Mouse (Mus musculus): ENCODE results near the gene Rrp12. TPM values are rescaled to one million over a fixed set of nuclear protein-coding genes. Genes with fewer than 3 reads are reported as not detected.
A peak's percentile ranks its signal among the peaks of the same experiment; 100 is the strongest.
"Not testable (repeated sequence)": the region's sequence is repeated elsewhere in the genome, so short reads cannot be mapped to it uniquely, and the experiment has no call there.

Gene Rrp12
- total RNA-seq, 2 experiments from 2014 or later: 2.1 TPM; not detected in 1

- ATAC-seq (replicated peaks; ENCODE audit: low FRiP score, poor library complexity, severe bottlenecking): no peak
These were observed 45.0 kb downstream of the Rrp12 start for GRCm38 (mm10) chr19:41850719-41851543.

DNA sequence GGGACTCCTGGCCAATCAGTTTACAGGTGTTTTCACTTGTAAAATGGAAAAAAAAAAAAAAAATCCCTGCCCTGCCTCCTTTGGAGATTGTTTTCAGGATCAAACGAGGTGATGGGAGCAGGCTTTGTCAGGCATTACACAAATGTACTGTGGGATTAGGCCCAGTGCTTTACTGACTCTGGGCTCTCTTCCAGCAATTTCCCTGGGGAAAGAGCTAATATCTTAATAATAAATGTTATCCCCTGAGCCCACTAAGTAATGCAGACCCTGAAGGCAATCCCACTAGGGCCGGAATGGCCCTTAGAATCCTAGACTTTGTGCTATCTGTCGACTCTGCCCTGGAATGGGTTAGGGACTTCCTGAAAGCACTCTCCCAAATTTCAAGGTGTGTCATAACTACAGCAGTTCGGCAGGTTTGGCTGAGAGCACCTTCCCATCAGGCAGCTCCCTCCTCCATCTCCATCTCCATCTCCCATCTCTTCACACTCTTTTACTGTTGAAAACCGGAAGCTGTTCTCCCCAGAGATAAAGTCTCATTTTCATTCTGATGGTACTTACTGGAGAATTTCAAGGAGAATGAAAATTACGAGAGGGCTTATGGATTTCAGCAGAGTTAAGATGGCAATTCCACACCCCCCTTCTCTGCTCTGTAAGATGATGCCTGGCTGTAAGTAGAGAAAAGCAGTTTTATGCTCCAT is 45.8 kb downstream of the Rrp12 start:
- ATAC-seq (replicated peaks; ENCODE audit: low FRiP score, poor library complexity, severe bottlenecking): no peak

- peak; percentile 96 for ATAC-seq (replicated peaks; ENCODE audit: low FRiP score, poor library complexity, severe bottlenecking)
These were observed 47.8 kb downstream of the Rrp12 start, which contains the start of gene Frat2 for GRCm38 (mm10) chr19:41847992-41848851. Gene Frat2, minus strand, starts transcription at chr19:41848132.

DNA sequence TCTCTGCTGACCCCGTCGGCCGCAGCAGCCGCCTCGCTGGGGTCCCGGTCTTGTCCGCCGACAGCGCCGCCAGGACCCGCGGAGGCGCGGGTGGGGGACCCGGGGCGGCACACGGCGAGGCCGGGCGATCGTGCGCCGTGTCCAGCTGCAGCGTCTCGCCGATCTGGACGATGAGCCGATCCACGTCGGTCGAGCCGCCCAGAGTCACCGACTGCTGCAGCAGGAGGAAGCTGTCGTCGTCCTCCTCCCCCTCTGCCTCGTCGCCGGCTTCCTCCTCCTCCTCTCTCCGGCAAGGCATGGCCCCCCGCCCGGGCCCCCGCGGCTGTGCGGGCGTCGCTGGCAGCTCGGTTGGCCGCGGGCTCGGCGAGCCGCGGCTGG is 48.4 kb downstream of the Rrp12 start:
- ATAC-seq (replicated peaks; ENCODE audit: low FRiP score, poor library complexity, severe bottlenecking): not testable (repeated sequence)

DNA sequence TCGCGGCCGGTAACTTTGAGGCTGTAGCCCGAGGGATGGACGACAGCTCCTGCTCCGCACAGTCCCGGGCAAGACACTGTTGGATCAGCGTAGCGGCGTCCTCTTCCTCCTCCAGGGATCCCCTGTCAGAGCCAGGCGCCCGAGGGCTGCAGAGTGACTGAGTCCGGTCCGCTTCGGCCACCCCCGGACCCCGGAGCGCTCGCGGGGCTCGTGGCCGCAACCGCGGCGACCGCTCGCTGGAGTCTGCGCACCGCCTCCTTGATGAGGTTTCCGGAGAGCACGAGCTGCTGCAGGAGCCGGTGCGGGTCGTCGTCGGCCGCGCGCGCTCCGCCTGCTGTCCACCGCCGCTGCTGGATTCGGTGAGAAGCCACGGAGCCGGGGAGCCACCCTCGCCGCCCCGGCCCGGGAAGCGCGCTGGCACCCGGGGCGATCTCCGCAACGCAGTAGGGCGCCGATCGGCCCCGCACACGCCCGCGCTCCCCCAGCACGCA is 48.8 kb downstream of the Rrp12 start:
- ATAC-seq (replicated peaks; ENCODE audit: low FRiP score, poor library complexity, severe bottlenecking): peak; percentile 16; the same call in 1 of the 2 replicates

GRCm38 (mm10) chr19:41846366-41847090 is 49.4 kb downstream of the Rrp12 start:
- ATAC-seq (replicated peaks; ENCODE audit: low FRiP score, poor library complexity, severe bottlenecking): no peak

GRCm38 (mm10) chr19:41844345-41844744 is 51.6 kb downstream of the Rrp12 start:
- ATAC-seq (replicated peaks; ENCODE audit: low FRiP score, poor library complexity, severe bottlenecking): no peak

DNA sequence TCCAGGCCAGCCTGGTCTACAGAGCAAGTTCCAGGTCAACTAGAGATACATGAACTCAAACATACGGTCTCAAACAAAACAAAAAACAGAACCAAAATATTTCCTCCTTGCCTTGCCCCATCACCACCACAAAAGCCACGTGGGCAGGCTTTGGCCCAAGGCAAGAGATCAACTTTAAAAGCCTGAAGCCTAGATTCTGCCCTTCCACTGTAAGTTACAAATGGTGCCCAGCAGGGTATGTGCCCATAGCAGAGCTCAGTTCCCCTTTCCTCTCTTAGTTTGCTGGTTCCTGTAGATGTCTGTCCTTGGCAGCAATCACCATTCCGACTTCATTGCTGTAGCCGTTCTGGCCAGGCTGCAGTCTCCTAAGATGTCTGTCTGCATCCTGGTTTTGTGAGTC is 53.3 kb downstream of the Rrp12 start:
- ATAC-seq (replicated peaks; ENCODE audit: low FRiP score, poor library complexity, severe bottlenecking): no peak

GRCm38 (mm10) chr19:41842196-41842595 is 53.8 kb downstream of the Rrp12 start:
- ATAC-seq (replicated peaks; ENCODE audit: low FRiP score, poor library complexity, severe bottlenecking): no peak

- ATAC-seq (replicated peaks; ENCODE audit: low FRiP score, poor library complexity, severe bottlenecking): no peak
These were observed 54.7 kb downstream of the Rrp12 start for GRCm38 (mm10) chr19:41841105-41841750.

- ATAC-seq (replicated peaks; ENCODE audit: low FRiP score, poor library complexity, severe bottlenecking): no peak
These were observed 56.3 kb downstream of the Rrp12 start for GRCm38 (mm10) chr19:41839685-41840084.

DNA sequence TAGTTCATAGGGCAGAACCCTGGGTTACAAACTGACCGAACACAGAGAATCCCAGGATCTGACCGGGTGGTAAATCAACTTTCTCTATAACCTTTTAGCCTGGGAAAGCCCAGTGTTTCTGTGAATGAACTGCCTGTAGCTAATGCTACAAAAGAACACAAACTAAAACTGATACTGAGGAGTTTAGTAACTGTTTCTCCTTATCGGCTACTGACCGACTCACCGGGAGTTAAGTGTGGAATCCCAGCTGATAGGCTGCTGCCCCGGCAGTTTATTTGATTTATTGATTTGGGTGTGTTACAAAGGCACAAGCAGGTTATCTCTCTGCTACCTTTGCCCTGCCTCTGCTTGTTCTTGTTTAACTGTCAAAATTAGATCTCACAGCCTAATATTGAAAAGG is 57.2 kb downstream of the Rrp12 start:
- ATAC-seq (replicated peaks; ENCODE audit: low FRiP score, poor library complexity, severe bottlenecking): no peak

DNA sequence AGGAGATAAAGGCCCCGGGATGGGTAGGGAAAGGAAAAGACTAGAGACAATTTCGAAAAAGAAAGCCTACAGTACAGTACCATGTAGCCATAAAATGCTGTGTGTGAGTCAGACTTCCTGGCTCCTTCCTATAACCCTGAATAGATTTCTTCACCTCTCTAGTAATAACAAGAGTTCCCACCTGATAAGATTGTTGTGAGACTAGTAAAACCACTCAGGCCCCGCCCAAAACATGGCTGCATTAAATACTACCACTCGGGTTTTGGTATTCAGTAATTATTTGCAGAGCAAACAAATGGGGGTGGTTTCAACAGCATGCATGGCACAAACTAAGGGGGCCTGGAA is 58.1 kb downstream of the Rrp12 start:
- peak; percentile 20; the same call in 1 of the 2 replicates for ATAC-seq (replicated peaks; ENCODE audit: low FRiP score, poor library complexity, severe bottlenecking)

DNA sequence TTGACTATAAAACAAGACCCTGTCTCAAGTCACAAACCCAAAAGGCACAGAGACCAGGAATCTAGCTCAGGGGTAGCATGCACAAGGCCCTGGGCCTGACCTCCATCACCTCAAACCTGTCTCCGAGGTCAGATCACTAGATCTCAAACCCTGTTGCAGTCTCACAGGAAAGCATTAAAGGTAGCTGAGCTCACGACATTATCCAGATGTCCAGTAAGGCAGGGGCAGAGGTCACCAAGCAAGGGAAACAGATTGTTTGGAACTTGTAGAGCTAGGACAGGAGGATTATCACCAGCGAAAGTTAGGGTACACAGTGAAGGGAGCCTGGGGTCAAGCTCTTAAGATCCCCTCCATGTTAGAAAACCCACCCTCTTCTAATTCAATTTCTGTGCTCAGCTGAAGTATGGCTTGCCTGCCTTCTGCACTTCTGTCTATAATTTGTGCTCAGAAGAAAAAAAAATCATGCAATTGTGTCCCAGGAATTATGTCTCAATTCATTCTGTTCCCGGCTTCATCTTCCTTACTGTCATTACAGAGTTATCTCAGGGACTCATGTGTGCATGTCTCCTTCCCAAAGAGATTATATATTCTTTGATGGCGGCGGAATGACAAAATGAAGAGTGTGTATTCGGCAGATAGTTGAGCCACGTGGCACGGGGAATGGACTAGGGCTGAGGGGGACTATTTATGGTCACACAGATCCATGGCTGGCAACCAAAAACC is 58.6 kb downstream of the Rrp12 start:
- ATAC-seq (replicated peaks; ENCODE audit: low FRiP score, poor library complexity, severe bottlenecking): peak; percentile 62

DNA sequence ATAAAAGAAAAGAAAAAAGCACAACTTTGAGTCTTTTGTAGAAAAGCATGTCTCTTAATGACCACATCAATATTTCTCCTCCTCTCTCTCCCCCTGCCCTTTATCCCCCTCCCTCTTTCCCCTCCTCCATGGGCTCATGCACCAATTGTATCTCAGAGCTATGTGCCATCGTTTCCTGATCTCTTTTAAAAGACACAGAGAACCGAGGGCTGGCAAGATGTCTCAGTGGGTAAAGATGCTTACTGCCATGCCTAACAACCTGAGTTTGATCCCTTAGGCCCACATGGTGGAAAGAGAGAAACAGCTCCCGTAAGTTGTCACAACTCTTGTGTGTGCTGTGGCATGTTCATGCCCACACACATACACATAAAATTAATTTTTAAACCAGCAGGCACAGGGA is 59.3 kb downstream of the Rrp12 start:
- ATAC-seq (replicated peaks; ENCODE audit: low FRiP score, poor library complexity, severe bottlenecking): no peak

DNA sequence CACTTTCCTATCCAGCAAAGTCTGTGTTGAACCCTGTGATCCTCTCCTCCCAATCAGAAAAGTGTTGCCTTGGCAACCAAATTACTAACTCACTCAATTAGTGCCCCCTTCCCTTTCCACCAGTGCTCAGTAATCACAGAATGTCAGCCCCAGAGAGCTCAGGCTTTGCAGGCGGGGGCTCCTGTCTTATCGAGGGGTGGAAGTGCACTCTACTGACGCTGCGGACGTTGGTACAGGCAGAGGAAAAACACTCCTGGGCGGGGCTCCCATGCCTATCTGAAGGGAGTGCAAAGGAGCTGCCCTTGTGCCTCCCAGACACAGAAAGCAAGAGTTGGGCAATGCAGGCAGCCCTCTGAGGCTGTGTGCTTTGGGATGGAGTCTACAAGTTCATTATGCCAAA is 60.2 kb downstream of the Rrp12 start:
- ATAC-seq (replicated peaks; ENCODE audit: low FRiP score, poor library complexity, severe bottlenecking): peak; percentile 88

DNA sequence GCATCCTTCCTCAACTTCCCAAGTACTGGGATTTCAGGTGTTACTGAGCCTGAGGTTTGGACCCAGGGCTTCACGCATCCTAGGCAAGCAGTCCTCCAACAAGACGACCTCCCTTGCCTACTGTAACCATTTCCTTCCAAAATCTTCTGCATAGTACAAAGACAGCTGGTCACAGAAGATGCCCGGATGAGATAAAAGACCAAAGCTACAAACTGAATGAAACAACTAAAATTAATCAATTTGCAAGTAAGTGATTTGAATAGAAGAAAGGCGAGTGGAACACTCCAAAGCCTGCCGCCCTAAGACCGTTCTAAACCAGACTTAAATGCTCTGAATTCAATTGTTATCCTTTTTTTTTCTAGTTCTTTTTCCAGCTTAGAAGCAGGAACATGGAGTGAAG is 60.6 kb downstream of the Rrp12 start:
- ATAC-seq (replicated peaks; ENCODE audit: low FRiP score, poor library complexity, severe bottlenecking): no peak

DNA sequence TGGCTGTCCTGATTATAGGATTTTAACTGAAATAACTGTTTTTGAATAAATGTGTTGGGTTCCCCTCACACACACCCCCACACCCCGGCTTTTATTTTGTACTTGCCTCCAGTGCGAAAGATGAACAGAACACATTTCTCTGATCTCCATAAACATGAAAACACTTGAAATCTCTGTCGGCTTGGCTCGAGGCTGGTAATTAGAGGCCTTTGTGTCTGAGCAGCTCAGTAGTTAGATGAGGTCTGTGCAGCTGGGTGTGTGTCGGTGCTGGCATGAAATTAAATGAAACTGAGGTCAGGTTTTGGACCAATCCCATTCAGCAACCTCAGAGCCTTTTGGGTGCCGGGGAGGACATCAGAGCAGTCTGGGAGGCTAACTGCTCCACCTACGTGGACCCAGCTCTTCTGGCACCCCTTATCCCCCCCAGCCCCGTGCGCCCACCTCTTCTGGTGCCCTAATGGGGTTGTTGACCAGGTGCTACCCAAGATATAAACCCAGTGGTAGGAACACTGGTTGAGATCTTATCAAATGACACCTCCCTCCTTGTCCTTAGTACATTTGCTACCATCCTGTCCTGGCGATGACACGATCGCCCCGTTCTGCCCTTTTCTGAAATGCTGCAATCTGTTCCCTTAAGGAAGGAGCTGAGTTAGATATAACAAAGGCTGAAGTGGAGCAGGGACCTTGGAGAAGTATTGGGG is 63.3 kb downstream of the Rrp12 start:
- ATAC-seq (replicated peaks; ENCODE audit: low FRiP score, poor library complexity, severe bottlenecking): no peak
